In the genomic region with DNA sequence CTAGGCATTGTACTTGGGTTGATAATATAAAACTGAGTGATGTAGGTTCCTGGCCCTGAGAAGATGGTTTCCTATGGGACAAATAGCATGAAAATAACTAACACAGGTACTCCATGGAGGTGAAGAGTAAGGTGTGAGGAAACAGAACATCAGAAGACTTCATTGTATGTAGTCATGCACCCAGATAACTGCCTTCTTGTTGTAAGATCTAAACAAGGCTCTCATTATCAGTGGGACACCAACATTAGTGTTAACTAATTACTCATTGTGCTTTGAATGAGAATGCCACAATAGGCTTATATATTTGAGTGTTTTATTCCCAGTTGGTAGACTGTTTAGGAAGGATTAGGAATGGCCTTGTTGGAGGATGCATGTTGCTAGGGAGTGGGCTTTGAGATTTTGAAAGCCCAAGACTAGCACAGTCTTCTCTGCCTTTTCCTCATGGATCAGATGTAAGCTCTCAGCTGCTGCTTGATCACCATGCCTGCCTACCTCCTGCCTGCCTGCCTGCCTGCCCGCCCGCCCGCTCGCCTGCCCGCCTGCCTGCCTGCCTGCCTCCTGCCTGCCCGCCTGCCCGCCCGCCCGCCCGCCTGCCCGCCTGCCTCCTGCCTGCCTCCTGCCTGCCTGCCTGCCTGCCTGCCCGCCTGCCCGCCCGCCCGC, we compare ENCODE assay signal across 9 mouse cellular contexts.
DNase-seq lines count a peak whose midpoint lies in the region; ATAC-seq and TF ChIP-seq lines count a peak whose summit lies in the region.
"Had no signal": no experiment of that assay in that cellular context is flagged by ENCODE, and none has a peak within 500 bp of the region (broad histone marks: within the 10 kb centered on the region; RNA-seq: fewer than 3 reads in every experiment).

No protein-coding gene starts in this region.

- 4% methylated on average over 9 of the region's 15 CpGs for WGBS in heart, embryonic 15.5 days
- WGBS in heart, adult 2 months: 20% methylated on average over 14 of the region's 15 CpGs
- WGBS in embryonic facial prominence, embryonic 15.5 days: 32% methylated on average over 3 of the region's 15 CpGs
- WGBS in limb, embryonic 10.5 days: 22% methylated on average over 6 of the region's 15 CpGs

- no peaks in the 10 kb centered on the region for H3K27me3 ChIP-seq in heart, embryonic 15.5 days
- 0 out of 2 replicates have a peak, but pooled peaks cover 5% of the 10 kb centered on the region for H3K27me3 ChIP-seq in heart, adult 2 months (ENCODE audit: control insufficient read depth, insufficient read depth, low read length)
- H3K27me3 ChIP-seq in embryonic facial prominence, embryonic 15.5 days: no peaks in the 10 kb centered on the region
- H3K27me3 ChIP-seq in limb, embryonic 10.5 days (ENCODE audit: low read depth, poor library complexity, severe bottlenecking): peaks cover 18% of the 10 kb centered on the region

- DNase-seq in heart, adult 2 months: no peak
- DNase-seq in limb, embryonic 10.5 days (ENCODE audit: low spot score): no peak
- DNase-seq in neural tube, embryonic 10.5 days (ENCODE audit: extremely low spot score, low spot score): peak; percentile 16
- DNase-seq in cerebellum, adult 18-20 months: no peak
- no peak for DNase-seq in cerebellum, postnatal 4 days (ENCODE audit: low spot score in 2 of 2)
- DNase-seq in thymus, postnatal 14 days: no peak
- DNase-seq: thymus, adult 18-20 months had no signal

- peak overlapping the region; percentile 52 for H3K4me2 ChIP-seq in heart, embryonic 15.5 days
- no peak overlapping the region for H3K4me2 ChIP-seq in embryonic facial prominence, embryonic 15.5 days (replicated peaks)

- no peak for TF ChIP-seq CTCF in heart, adult 2 months (IDR thresholded peaks at IDR 0.05)

- H3K36me3 ChIP-seq in heart, embryonic 15.5 days: no peaks in the 10 kb centered on the region
- no peaks in the 10 kb centered on the region for H3K36me3 ChIP-seq in heart, adult 2 months (ENCODE audit: control insufficient read depth, insufficient read depth, low read length)
- H3K36me3 ChIP-seq in embryonic facial prominence, embryonic 15.5 days: no peaks in the 10 kb centered on the region
- H3K36me3 ChIP-seq in limb, embryonic 10.5 days: no peaks in the 10 kb centered on the region

- no peak for TF ChIP-seq EP300 in heart, adult 2 months (IDR thresholded peaks at IDR 0.05; ENCODE audit: insufficient read depth, low read depth, low read length)

- H3K27ac ChIP-seq in heart, embryonic 15.5 days: no peak overlapping the region
- H3K27ac ChIP-seq in heart, adult 2 months: no peak overlapping the region
- no peak overlapping the region for H3K27ac ChIP-seq in embryonic facial prominence, embryonic 15.5 days (replicated peaks)
- peak overlapping the region; percentile 61; the same call in 1 of the 2 replicates for H3K27ac ChIP-seq in limb, embryonic 10.5 days

- H3K9me3 ChIP-seq in heart, embryonic 15.5 days (replicated peaks): no peaks in the 10 kb centered on the region
- H3K9me3 ChIP-seq in embryonic facial prominence, embryonic 15.5 days (replicated peaks): no peaks in the 10 kb centered on the region
- H3K9me3 ChIP-seq in limb, embryonic 10.5 days (replicated peaks): no peaks in the 10 kb centered on the region

- H3K4me3 ChIP-seq in heart, embryonic 15.5 days: peak overlapping the region; percentile 35
- no peak overlapping the region for H3K4me3 ChIP-seq in heart, adult 2 months
- H3K4me3 ChIP-seq in embryonic facial prominence, embryonic 15.5 days (replicated peaks): 0 out of 2 replicates have a peak overlapping the region, but pooled peaks have one; percentile 8
- peak overlapping the region; percentile 43 for H3K4me3 ChIP-seq in limb, embryonic 10.5 days

- H3K79me2 ChIP-seq in heart, adult 2 months (replicated peaks; ENCODE audit: control insufficient read depth, insufficient read depth, low read length): no peaks in the 10 kb centered on the region

- H3K4me1 ChIP-seq in heart, embryonic 15.5 days (replicated peaks): peaks cover 8% of the 10 kb centered on the region; the same call in 1 of the 2 replicates
- H3K4me1 ChIP-seq in heart, adult 2 months (ENCODE audit: control insufficient read depth, insufficient read depth, low read length): no peaks in the 10 kb centered on the region
- 0 out of 2 replicates have a peak, but pooled peaks cover 3% of the 10 kb centered on the region for H3K4me1 ChIP-seq in embryonic facial prominence, embryonic 15.5 days
- H3K4me1 ChIP-seq in limb, embryonic 10.5 days: peaks cover 18% of the 10 kb centered on the region

- intact Hi-C loops in heart, adult 2 months (cut with DNase I): no loop called here

- H3K9ac ChIP-seq in heart, embryonic 15.5 days: no peak overlapping the region
- H3K9ac ChIP-seq in heart, adult 2 months (ENCODE audit: low read depth, low read length): no peak overlapping the region
- no peak overlapping the region for H3K9ac ChIP-seq in embryonic facial prominence, embryonic 15.5 days

- ATAC-seq in heart, embryonic 15.5 days (replicated peaks; ENCODE audit: insufficient number of reproducible peaks, insufficient read depth, low FRiP score, low read depth): no peak
- ATAC-seq in embryonic facial prominence, embryonic 15.5 days (ENCODE audit: insufficient number of reproducible peaks, low FRiP score, low TSS enrichment, low read depth): no peak

- no peak for TF ChIP-seq POLR2A in heart, adult 2 months (IDR thresholded peaks at IDR 0.05; ENCODE audit: insufficient read depth, low read depth, low read length)
